Mouse (Mus musculus) heart, embryonic 15.5 days (tissue): ENCODE data around the gene Cdh4. TPM values are rescaled to one million over a fixed set of nuclear protein-coding genes. Genes with fewer than 3 reads are reported as not detected.

ENCODE experiments used
- ATAC-seq: fragments of 200-750 bp; cut with Nextera tagmentation; replicated peaks from 2 replicates; pipeline ENCODE4 v1.8.0; 2017; ENCODE audit warnings: low read depth, moderate TSS enrichment; ENCODE audit not compliant: insufficient number of reproducible peaks, insufficient read depth, low FRiP score
- H3K27ac ChIP-seq: fragments of 300-500 bp; sonication (generic); 2 replicates; pipeline ENCODE4 v1.5.1; 2015; ENCODE audit warnings: mild to moderate bottlenecking, inconsistent platforms
- H3K27me3 ChIP-seq: fragments of 300-500 bp; sonication (generic); 2 replicates; pipeline ENCODE4 v1.6.1; 2015; ENCODE audit warnings: inconsistent platforms
- H3K36me3 ChIP-seq: fragments of 300-500 bp; sonication (generic); 2 replicates; pipeline ENCODE4 v1.6.1; 2015; ENCODE audit warnings: mild to moderate bottlenecking, inconsistent platforms
- H3K4me1 ChIP-seq: fragments of 300-500 bp; sonication (generic); replicated peaks from 2 replicates; pipeline ENCODE4 v1.6.1; 2015; ENCODE audit warnings: inconsistent platforms
- H3K4me2 ChIP-seq: fragments of 300-500 bp; sonication (generic); 2 replicates; pipeline ENCODE4 v1.6.1; 2015; ENCODE audit warnings: inconsistent platforms, mild to moderate bottlenecking, moderate library complexity
- H3K4me3 ChIP-seq: fragments of 300-500 bp; sonication (generic); 2 replicates; pipeline ENCODE4 v1.5.1; 2015; ENCODE audit warnings: mild to moderate bottlenecking, inconsistent platforms
- H3K9ac ChIP-seq: fragments of 300-500 bp; sonication (generic); 2 replicates; pipeline ENCODE4 v1.6.1; 2015; ENCODE audit warnings: mild to moderate bottlenecking, inconsistent platforms
- H3K9me3 ChIP-seq: fragments of 300-500 bp; sonication (generic); replicated peaks from 2 replicates; pipeline ENCODE4 v1.6.1; 2016; ENCODE audit warnings: inconsistent platforms
- WGBS: fragments of 180-500 bp; shearing (Covaris S2); methylation state at CpG from one replicate; pipeline ENCODE4 v1.1.7; 2015; ENCODE audit warnings: mixed read lengths; 5-methylcytosine and 5-hydroxymethylcytosine counted together
- polyA plus RNA-seq: library from polyadenylated mRNA; unstranded; fragments of >200 nt; fragmentation: Nextera tagmentation; extraction: Ambion mirVana; gene quantifications from 2 replicates; pipeline ENCODE4 v1.2.1, GENCODE M21; 2015

Gene Cdh4
- polyA plus RNA-seq, 1 experiment from 2014 or later: 1.4 TPM

DNA sequence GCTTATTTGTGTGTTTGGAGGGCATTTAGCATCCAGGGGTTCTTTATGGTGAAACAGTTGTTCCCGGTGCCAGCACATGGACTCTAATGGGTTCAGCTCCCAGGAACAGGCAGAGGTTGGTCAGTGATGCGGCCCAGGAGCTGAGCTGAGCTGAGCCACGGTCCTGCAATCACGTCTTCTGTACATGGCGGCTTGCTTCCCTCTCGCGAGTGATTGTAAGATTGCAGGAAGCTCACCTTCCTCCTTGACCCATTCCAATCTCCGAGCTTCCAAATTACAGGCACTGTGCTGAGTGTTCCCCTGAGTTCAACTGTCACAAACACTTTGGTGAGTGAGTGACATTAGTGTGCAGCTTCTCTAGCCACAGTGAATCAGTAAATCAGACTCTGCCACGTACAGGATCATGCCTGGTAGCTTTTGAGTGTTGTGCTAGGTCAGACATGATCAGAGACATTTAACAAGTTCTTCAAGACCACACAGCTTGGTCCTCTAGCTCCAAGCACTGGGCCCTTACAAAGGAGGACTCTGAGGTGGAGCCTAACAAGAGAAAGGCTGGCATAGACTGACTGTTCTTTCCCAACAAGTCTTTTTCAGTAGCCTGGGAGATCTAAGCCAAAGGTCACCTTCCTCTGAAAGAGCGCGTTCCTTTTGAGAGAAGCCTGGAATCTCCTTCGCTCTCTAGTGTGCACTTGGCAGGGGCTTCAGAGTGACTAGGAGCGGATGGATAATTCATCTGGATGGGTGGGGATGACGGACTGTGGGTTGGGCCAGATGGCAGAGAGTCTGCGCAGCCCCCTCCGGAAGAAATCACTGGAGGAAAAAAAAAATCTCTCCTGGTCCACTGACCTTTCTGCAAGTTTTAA is 324.7 kb downstream of the Cdh4 start:
- H3K4me2 ChIP-seq: peak overlapping the region; percentile 9; the same call in 1 of the 2 replicates
- ATAC-seq: no peak

GRCm38 (mm10) chr2:179767527-179767849 is 325.3 kb downstream of the Cdh4 start:
- Histone ChIP-seq H3K9ac (no peak overlapping the region), H3K27me3 (peaks cover 19% of the 10 kb centered on the region; the same call in 1 of the 2 replicates), H3K4me2 (peak overlapping the region; percentile 9; the same call in 1 of the 2 replicates), H3K9me3 (no peaks in the 10 kb centered on the region), H3K27ac (no peak overlapping the region), H3K36me3 (no peaks in the 10 kb centered on the region), H3K4me3 (no peak overlapping the region), H3K4me1 (peaks cover 37% of the 10 kb centered on the region)
- no peak for ATAC-seq
- WGBS: 24% methylated on average over 9 of the region's 9 CpGs

More for the DNA sequence above, 324.7 kb downstream of the Cdh4 start:
- 29% methylated on average over 16 of the region's 16 CpGs for WGBS
- Histone ChIP-seq H3K9me3 (no peaks in the 10 kb centered on the region), H3K36me3 (no peaks in the 10 kb centered on the region), H3K9ac (no peak overlapping the region), H3K4me3 (no peak overlapping the region), H3K27me3 (peaks cover 19% of the 10 kb centered on the region; the same call in 1 of the 2 replicates), H3K27ac (no peak overlapping the region), H3K4me1 (peaks cover 37% of the 10 kb centered on the region)

DNA sequence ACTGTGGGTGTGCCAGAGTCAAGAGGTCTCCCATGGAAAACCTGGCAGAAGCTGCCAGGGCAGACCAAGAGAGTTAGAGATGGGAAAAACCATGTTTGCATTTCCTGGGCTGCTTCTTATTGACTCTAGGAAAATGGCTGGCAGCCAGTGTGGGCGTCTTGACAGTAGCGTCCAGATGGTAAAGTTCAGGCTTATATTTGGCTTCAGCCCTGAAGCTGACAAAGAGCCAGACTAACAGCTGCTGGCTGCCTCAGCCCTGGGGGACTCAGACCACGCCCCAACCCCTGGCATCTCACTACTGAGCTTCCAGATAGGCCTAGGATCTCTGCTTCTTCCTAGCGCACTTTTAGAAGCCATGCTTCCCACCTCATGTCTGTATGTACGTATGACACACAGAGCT is 326.9 kb downstream of the Cdh4 start:
- H3K9me3 ChIP-seq: no peaks in the 10 kb centered on the region
- H3K4me3 ChIP-seq: no peak overlapping the region
- H3K9ac ChIP-seq: no peak overlapping the region
- WGBS: 27% methylated on average over 5 of the region's 5 CpGs
- H3K27ac ChIP-seq: peak overlapping the region; percentile 85
- peaks cover 19% of the 10 kb centered on the region; the same call in 1 of the 2 replicates for H3K27me3 ChIP-seq
- H3K36me3 ChIP-seq: no peaks in the 10 kb centered on the region
- H3K4me2 ChIP-seq: peak overlapping the region; percentile 22; the same call in 1 of the 2 replicates
- ATAC-seq: peak; percentile 61
- H3K4me1 ChIP-seq: peaks cover 42% of the 10 kb centered on the region

- 25% methylated on average over 8 of the region's 8 CpGs for WGBS
- ATAC-seq: peak; percentile 37; the same call in 1 of the 2 replicates
- no peaks in the 10 kb centered on the region for H3K36me3 ChIP-seq
- H3K27me3 ChIP-seq: peaks cover 19% of the 10 kb centered on the region; the same call in 1 of the 2 replicates
- H3K4me3 ChIP-seq: no peak overlapping the region
- peaks cover 50% of the 10 kb centered on the region for H3K4me1 ChIP-seq
- H3K4me2 ChIP-seq: peak overlapping the region; percentile 22
- no peak overlapping the region for H3K9ac ChIP-seq
- peak overlapping the region; percentile 85 for H3K27ac ChIP-seq
- H3K9me3 ChIP-seq: no peaks in the 10 kb centered on the region
Measured at GRCm38 (mm10) chr2:179769943-179770342, 327.7 kb downstream of the Cdh4 start.

- H3K27ac ChIP-seq: peak overlapping the region; percentile 43
- WGBS: 15% methylated on average over 13 of the region's 13 CpGs
- no peaks in the 10 kb centered on the region for H3K9me3 ChIP-seq
- H3K4me3 ChIP-seq: no peak overlapping the region
- 0 out of 2 replicates have a peak, but pooled peaks cover 2% of the 10 kb centered on the region for H3K27me3 ChIP-seq
- ATAC-seq: peak; percentile 50; the same call in 1 of the 2 replicates
- peak overlapping the region; percentile 22; the same call in 1 of the 2 replicates for H3K4me2 ChIP-seq
- H3K9ac ChIP-seq: no peak overlapping the region
- H3K4me1 ChIP-seq: peaks cover 33% of the 10 kb centered on the region
- H3K36me3 ChIP-seq: no peaks in the 10 kb centered on the region
Measured at GRCm38 (mm10) chr2:179774440-179775110, 332.3 kb downstream of the Cdh4 start.

- WGBS: 79% methylated on average over 10 of the region's 10 CpGs
- Histone ChIP-seq H3K27me3 (0 out of 2 replicates have a peak, but pooled peaks cover 2% of the 10 kb centered on the region), H3K36me3 (no peaks in the 10 kb centered on the region), H3K9ac (no peak overlapping the region), H3K4me1 (peaks cover 22% of the 10 kb centered on the region), H3K4me3 (no peak overlapping the region), H3K9me3 (no peaks in the 10 kb centered on the region), H3K4me2 (no peak overlapping the region), H3K27ac (no peak overlapping the region)
- ATAC-seq: no peak
Measured at GRCm38 (mm10) chr2:179775999-179776705, 333.9 kb downstream of the Cdh4 start.

- ATAC-seq: no peak
- Histone ChIP-seq H3K36me3 (no peaks in the 10 kb centered on the region), H3K4me3 (no peak overlapping the region), H3K9me3 (no peaks in the 10 kb centered on the region), H3K27me3 (0 out of 2 replicates have a peak, but pooled peaks cover 2% of the 10 kb centered on the region), H3K9ac (no peak overlapping the region), H3K4me2 (no peak overlapping the region), H3K4me1 (peaks cover 13% of the 10 kb centered on the region), H3K27ac (no peak overlapping the region)
- 60% methylated on average over 9 of the region's 9 CpGs for WGBS
Measured at GRCm38 (mm10) chr2:179779266-179779665, 337.0 kb downstream of the Cdh4 start.

GRCm38 (mm10) chr2:179780961-179781360 is 338.7 kb downstream of the Cdh4 start:
- H3K36me3 ChIP-seq: no peaks in the 10 kb centered on the region
- no peak overlapping the region for H3K4me3 ChIP-seq
- no peaks in the 10 kb centered on the region for H3K9me3 ChIP-seq
- H3K27ac ChIP-seq: no peak overlapping the region
- no peak overlapping the region for H3K4me2 ChIP-seq
- no peak overlapping the region for H3K9ac ChIP-seq
- no peaks in the 10 kb centered on the region for H3K4me1 ChIP-seq
- no peak for ATAC-seq
- 0 out of 2 replicates have a peak, but pooled peaks cover 2% of the 10 kb centered on the region for H3K27me3 ChIP-seq
- 38% methylated on average over 4 of the region's 4 CpGs for WGBS

DNA sequence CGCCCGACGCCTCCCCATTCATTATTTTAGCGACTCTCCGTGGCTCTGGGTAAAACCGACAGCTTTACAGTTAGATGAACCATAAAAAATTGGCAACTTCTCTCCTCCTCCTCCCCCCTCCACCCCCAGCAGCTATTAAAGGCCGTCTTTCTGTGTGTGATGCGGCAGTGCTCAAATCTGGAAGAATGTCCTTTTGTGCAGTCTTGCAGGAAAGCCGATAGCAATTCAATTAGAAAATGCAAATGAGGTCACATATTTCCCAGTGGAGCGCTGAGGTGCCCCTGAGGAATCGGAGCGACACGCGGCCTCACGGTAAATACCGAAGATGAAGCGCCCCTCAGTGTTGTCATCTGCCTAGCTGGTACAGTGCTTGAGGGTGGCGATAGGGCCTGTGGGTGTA is 345.0 kb downstream of the Cdh4 start:
- Histone ChIP-seq H3K9ac (no peak overlapping the region), H3K4me1 (peaks cover 7% of the 10 kb centered on the region; the same call in 1 of the 2 replicates), H3K36me3 (no peaks in the 10 kb centered on the region), H3K9me3 (no peaks in the 10 kb centered on the region), H3K4me3 (no peak overlapping the region), H3K27me3 (no peaks in the 10 kb centered on the region), H3K4me2 (no peak overlapping the region), H3K27ac (no peak overlapping the region)
- no peak for ATAC-seq
- WGBS: 81% methylated on average over 18 of the region's 18 CpGs

GRCm38 (mm10) chr2:179787797-179788196 is 345.6 kb downstream of the Cdh4 start:
- no peak for ATAC-seq
- Histone ChIP-seq H3K36me3 (no peaks in the 10 kb centered on the region), H3K4me2 (no peak overlapping the region), H3K4me1 (peaks cover 12% of the 10 kb centered on the region), H3K27me3 (no peaks in the 10 kb centered on the region), H3K4me3 (no peak overlapping the region), H3K9me3 (no peaks in the 10 kb centered on the region), H3K27ac (no peak overlapping the region), H3K9ac (no peak overlapping the region)
- 60% methylated on average over 5 of the region's 5 CpGs for WGBS

DNA sequence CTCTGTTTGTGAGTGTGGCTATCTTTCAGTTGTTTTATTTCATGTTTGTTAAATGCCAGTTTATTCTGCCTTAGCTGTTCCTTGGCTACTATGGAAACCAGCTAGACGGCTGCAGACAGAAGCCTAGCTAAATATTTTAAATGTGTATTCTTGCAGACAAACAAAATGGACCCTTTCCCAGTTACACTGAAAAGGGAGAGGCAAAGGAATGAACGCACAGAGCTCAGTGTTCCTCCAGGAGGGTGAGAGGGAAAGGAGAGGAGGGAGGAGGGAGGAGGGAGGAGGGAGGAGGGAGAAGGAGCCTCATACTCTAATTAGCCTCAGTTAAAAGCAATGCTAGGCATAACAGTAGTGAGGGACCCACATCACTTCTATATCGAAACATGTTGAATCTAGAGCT is 348.5 kb downstream of the Cdh4 start:
- H3K4me3 ChIP-seq: no peak overlapping the region

More for the DNA sequence above, 348.5 kb downstream of the Cdh4 start:
- Histone ChIP-seq H3K4me1 (peaks cover 18% of the 10 kb centered on the region), H3K9ac (no peak overlapping the region), H3K4me2 (no peak overlapping the region), H3K36me3 (no peaks in the 10 kb centered on the region), H3K9me3 (no peaks in the 10 kb centered on the region), H3K27me3 (no peaks in the 10 kb centered on the region), H3K27ac (no peak overlapping the region)
- ATAC-seq: no peak
- WGBS: 64% methylated on average over 3 of the region's 3 CpGs
